Mouse (Mus musculus) thymus, postnatal 14 days (tissue): ENCODE results near the gene Zfp771.
"Not testable (repeated sequence)": the region's sequence is repeated elsewhere in the genome, so short reads cannot be mapped to it uniquely, and the experiment has no call there.

ENCODE experiments used
- DNase-seq: peaks from one replicate; pipeline ENCODE4 v3.0.0; 2021

Zfp771 gene

DNA sequence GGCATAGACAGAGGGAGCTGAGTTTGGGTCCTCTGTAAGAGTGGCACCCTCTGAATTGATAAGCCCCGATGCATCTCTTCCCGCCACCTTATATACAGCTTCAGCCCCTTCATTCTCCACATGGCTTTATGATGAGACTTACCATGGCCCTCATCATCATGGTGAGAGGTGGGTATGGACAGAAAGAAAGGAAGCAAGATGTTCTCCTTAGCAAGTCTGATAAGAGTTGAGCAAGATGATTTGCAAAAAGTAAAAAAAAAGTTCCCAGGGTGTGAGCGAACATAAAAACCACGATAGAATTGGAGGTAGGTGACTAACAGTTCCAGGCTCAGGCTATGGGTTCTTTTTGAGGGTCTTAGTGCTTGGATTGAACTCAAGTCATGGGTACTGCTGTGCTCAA, 25.4 kb upstream of the Zfp771 start:
- DNase-seq, result no peak

DNA sequence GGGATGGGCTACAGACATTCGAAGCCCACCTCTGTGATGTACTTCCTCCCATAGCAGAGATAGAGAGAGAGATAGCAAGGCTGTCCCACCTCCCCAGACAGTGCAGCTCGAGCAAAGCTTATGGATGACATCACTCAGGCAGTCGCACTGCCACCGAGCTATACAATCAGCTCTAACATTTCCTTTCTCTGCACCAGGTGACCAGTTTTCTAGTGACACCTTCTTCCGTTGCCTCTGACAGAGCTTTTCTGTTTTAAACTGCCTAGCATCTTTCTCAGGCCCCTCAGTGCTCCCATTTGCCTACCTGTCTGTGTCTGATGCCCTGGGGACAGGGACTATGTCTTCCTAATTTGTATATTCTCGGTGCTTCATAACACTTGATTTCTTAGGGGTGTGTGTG, 23.6 kb upstream of the Zfp771 start:
- DNase-seq, result peak; percentile 56

DNA sequence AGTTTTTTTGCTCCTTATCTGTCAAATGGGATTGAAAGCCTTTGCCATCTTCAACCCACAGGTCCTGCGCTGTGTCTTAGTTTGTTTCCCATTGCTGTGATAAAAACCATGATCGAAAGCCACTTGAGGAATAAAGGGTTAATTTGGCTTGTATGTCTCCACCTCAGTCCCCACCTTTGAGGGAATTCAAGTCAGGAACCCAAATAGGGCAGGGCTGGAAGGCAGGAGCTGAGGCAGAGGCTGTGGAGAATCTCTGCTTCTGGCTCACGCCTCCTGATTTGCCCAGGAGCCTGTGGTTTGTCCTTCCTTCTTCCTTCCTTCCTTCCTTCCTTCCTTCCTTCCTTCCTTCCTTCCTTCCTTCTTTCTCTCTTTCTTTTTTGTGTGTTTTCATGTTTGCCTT, 21.0 kb upstream of the Zfp771 start:
- no peak for DNase-seq

DNA sequence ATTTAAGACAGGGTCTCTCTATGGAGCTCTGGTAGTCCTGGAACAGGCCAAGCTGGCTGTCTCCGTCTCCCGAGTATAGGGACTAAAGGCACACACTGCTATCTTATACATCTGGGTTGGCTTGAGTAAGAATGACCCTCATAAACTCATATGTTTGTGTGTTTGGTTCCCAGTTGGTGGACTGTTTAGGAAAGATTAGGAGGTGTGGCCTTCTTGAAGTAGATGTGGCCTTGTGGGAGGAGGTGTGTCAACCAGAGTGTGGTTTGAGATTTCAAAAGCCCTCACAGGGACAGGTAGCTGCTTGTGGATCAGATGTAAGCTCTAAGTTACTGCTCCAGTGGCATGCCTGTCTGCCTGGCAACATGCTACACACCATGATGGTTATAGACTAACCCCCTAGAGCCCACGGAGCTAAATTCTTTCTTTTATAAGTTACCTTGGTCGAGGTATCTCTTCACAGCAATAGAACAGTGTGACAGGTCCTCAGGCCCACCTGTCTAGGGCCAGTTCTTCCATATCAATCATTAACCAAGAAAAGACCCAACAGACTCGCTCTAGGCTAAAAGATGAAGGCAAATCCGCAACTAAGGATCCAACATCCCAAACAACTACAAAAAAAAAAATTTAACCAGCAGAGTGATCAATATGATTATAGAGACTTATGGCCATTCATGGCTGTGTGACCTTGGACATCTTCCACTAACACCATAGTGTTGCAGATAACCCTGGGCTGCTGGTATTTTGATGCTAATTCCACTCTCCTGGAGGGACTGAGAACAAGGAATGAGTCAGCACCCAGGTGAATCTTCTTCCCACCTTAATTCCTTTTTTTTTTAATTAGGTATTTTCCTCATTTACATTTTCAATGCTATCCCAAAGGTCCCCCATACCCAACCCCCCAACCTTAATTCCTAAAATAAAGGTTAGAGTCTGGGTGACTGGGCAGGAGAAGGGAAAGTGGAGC, 20.3 kb upstream of the Zfp771 start:
- no peak for DNase-seq

DNA sequence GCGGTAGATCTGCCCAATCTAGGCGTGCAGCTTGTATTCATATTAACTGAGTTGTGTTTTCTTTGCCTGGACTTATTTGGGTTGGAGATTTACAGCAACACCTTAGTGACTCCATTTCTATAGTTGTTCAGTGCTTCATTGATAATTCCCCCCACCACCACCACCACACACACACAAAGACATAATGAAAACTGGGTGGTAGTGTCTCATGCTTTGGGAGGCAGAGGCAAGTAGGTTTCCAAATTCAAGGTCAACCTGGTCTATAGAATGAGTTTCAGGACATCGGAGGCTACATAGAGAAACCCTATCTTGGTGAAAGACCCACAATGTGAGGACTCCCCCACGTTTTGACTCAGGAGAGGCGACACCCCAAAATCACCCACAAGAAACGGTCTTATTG, 19.5 kb upstream of the Zfp771 start:
- DNase-seq, result no peak

GRCm38 (mm10) chr7:127225147-127225995, 18.7 kb upstream of the Zfp771 start:
- DNase-seq, result no peak

DNA sequence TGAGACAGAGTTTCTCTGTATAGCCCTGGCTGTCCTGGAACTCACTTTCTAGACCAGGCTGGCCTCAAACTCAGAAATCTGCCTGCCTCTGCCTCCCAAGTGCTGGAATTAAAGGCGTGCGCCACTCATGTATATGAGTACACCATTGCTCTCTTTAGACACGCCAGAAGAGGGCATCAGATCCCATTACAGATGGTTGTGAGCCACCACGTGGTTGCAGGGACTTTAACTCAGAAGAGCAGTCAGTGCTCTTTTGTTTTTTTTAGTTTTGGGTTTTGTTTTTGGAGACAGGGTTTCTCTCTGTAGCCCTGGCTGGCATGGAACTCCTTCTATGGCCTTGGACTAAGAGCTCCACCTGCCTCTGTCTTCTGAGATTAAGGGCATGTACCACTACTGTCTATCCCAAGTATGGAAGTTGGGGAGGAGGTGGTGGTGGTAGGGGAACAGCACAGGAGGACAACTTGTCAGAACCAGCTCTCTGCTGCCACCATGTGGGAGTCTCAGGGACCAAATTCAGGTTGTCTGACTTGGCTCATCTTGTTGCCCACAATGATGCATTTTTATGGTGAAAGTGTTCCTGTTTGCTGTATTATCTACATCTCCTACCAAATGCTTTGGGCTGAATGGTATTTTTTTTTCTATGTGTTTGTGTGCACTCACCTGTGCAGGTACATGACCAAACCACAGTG, 15.3 kb upstream of the Zfp771 start:
- peak; percentile 93 for DNase-seq

DNA sequence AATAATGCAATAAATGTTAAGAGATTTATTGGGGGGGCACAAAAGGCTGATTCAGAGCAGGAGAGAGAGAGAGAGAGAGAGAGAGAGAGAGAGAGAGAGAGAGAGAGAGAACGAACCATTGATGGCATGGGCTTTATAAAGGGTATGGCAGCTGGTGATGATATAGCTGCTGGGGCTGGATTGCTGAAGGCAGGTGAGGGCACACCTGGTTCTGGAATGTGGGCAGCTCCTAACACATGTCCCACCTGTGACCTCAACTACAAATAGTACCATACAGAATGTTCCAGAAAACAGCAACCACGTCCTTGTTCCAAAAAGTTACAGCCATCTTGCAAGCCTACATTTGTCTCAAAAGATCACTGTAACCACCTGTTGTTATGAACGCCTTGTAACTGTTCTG, 12.7 kb upstream of the Zfp771 start:
- peak; percentile 28 for DNase-seq

- no peak for DNase-seq
These were observed 12.1 kb upstream of the Zfp771 start for GRCm38 (mm10) chr7:127231826-127232621.

DNA sequence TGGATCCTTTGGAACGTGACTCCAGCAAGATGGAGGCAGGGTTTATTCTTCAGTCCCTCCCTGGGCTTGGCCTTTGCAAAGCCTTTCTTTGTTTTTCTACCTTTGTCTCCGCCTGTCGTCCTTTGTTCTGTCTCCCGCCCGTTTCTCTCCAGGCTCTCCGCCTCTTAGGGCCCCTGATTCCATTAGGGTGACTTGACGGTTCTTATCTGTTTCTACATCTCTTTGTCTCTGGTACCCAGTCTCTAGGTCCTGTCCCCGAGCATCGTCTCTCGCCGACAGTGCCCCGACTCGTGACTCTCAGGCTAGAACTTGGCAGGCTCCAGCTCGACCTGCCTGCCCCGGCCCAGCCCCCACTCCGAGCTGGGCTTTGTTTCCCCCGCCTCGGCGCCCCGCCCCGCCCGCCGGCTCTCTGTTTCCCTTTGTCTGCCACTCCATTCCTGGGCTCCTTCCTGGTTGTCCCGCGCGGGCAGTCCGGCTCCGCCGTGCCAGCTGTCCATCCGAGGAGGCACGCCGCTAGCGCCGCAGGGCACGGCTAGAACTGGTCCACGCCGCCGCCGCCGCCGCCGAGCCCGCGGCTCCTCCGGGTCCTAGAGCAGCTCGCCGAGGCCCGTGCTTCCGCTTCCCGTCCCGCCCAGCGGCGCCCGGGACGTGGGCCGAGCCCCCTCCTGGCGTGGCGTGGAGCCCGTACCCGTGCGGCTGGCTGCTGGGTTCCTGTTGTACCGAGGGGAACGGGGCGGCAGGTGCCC, 11.3 kb upstream of the Zfp771 start, which contains the start of the genes Zfp553 and Sept1:
Zfp553 (plus strand) TSS at position 440 of the 746 bp plus-strand sequence.
Sept1 (minus strand) TSS at position 509 of the 746 bp plus-strand sequence.
- peak; percentile 89 for DNase-seq

- DNase-seq, result no peak
These were observed 10.7 kb upstream of the Zfp771 start for GRCm38 (mm10) chr7:127233368-127233749.

- DNase-seq, result no peak
These were observed 10.3 kb upstream of the Zfp771 start for GRCm38 (mm10) chr7:127233765-127234164.

- no peak for DNase-seq
These were observed 9.3 kb upstream of the Zfp771 start for GRCm38 (mm10) chr7:127234777-127235176.

DNA sequence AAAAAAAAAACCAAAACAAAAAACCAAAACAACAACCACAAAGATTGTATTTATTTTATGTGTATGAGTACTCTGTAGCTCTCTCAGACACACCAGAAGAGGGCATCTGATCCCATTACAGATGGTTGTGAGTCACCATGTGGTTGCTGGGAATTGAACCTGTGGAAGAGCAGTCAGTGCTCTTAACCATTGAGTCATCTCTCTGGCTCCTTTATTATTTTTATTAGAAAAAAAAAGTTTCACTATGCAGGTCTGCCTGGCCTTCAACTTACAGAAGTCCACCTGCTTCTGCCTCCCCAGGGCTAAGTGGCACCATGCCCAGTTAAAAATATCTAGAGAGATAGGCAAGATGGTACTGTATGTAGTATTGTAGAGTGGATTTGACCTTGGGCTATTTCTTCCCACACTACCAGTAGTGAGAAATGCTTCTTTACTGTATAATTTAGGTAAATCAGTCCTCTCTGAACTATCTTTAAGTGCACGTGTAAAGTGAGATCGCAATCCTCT, 660 bp upstream of the Zfp771 start:
- no peak for DNase-seq

DNA sequence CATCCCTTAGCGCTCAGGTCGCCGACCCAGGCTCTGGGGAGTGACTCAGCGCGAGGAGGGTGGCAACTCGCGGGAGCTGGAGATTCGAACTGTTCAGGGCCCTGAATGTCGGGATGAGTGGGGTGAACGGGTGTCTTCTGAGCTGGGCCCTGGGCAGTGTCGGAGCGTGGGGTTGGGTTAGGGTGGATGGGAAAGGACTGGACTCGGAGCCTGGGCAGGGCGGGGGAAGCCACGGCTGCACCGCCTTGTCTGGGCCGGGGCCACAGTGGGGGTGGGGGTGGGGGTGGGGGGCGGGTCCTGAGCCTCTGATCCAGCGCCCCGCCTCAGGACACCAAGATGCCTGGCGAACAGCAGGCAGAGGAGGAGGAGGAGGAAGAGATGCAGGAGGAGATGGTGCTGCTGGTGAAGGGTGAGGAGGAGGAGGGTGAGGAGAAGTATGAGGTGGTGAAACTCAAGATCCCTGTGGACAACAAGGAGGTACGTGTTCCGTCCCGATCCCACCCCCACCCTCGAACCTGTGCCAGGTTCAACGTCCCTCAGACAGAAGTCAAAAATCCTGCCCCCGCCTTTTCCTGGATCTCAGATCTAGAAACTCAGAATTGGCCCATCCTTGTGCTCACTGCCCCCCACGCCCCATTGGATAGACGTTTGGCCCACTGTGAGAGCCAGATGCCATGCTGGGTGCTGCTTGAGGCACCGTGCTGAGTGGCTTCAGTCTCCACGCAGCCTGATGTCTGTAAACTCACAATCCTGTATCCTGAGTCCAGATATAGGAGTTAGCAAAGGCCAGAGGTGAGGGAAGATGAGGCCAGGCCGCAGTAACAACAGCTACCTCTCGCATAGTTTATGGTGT, 810 bp downstream of the Zfp771 start:
- DNase-seq, result no peak

DNA sequence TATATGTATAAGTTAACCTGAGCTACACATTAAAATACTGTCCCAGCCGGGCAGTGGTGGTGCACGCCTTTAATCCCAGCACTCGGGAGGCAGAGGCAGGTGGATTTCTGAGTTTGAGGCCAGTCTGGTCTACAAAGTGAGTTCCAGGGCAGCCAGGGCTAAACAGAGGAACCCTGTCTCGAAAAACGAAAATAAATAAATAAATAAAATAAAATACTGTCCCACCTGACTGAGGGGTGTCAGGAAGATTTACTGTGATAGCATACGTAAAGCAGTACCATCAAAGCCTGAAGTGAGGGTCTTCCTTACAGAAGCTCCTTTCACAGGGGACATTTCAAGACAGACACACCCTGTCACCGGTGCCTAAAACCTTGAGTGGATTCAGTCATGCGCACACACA, 6.4 kb downstream of the Zfp771 start:
- DNase-seq, result not testable (repeated sequence)

- peak; percentile 60 for DNase-seq
These were observed 8.3 kb downstream of the Zfp771 start for GRCm38 (mm10) chr7:127252414-127252813.

GRCm38 (mm10) chr7:127253341-127253740, 9.3 kb downstream of the Zfp771 start:
- no peak for DNase-seq

DNA sequence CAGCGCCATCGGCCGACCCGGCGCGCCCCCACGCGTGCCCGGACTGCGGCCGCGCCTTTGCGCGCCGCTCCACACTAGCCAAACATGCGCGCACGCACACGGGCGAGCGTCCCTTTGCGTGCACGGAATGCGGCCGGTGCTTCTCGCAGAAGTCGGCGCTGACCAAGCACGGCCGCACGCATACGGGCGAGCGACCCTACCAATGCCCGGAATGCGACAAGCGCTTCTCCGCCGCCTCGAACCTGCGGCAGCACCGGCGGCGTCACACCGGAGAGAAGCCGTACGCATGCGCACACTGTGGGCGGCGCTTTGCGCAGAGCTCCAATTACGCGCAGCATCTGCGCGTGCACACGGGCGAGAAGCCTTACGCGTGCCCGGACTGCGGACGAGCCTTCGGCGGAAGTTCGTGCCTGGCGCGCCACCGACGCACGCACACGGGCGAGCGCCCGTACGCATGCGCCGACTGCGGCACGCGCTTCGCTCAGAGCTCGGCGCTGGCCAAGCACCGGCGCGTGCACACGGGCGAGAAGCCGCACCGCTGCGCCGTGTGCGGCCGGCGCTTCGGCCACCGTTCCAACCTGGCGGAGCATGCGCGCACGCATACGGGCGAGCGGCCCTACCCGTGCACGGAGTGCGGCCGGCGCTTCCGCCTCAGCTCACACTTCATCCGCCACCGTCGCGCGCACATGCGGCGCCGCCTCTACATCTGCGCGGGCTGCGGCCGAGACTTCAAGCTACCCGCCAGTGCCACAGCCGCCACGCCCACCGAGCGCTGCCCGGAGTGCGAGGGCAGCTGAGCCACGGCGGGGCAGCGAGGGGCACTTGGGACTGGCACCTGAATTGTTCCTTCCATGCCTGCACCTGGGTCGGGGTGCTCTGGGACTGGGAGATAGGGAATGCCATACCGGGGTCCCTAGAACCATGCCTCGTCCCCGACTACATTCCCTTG, 10.0 kb downstream of the Zfp771 start:
- peak; percentile 97 for DNase-seq
